Mouse (Mus musculus): ENCODE measurements around the gene Srsf10. TPM values are rescaled to one million over a fixed set of nuclear protein-coding genes. Genes with fewer than 3 reads are reported as not detected.

Gene Srsf10
- polyA plus RNA-seq, 1 experiment from 2014 or later: 190 TPM

DNA sequence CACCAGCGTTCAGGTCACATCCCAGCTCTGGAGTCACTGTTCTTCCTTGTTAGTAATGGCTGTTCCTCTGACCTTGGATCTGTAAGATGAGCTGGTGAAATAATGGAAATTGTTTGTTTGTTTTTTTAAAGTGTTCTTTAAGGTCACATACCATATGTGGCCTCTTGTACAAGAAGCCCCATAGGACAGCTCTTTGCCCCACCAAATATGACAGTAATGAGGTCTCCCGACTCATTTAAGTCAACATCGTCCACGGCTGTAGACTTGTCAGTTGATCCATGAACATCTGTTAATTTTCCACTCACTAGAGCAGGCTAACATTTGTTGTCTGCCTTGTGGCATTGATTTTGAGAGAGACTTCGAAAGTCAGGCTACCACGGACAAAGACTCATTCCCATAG lies 23.5 kb downstream of the Srsf10 start:
- WGBS: 66% methylated on average over 6 of the region's 6 CpGs
- no peak overlapping the region for H3K4me2 ChIP-seq (ENCODE audit: low read length)
- no peak overlapping the region for H3K9ac ChIP-seq (ENCODE audit: low read depth, low read length)
- no peak overlapping the region for H3K4me3 ChIP-seq (ENCODE audit: low read depth, low read length)
- ATAC-seq: no peak
- H3K27ac ChIP-seq (ENCODE audit: low read length): no peak overlapping the region
- H3K4me1 ChIP-seq (ENCODE audit: control insufficient read depth, insufficient read depth, low read length): peaks cover 13% of the 10 kb centered on the region
- H3K27me3 ChIP-seq (ENCODE audit: control insufficient read depth, insufficient read depth, low read depth, low read length): no peaks in the 10 kb centered on the region
- H3K9me3 ChIP-seq (replicated peaks; ENCODE audit: control insufficient read depth, low read length, poor library complexity, severe bottlenecking): no peaks in the 10 kb centered on the region
- H3K36me3 ChIP-seq (ENCODE audit: control insufficient read depth, insufficient read depth, low read length): no peaks in the 10 kb centered on the region

- 90% methylated on average over 6 of the region's 6 CpGs for WGBS
- H3K27ac ChIP-seq (ENCODE audit: low read length): no peak overlapping the region
- no peaks in the 10 kb centered on the region for H3K27me3 ChIP-seq (ENCODE audit: control insufficient read depth, insufficient read depth, low read depth, low read length)
- H3K9ac ChIP-seq (ENCODE audit: low read depth, low read length): no peak overlapping the region
- no peak overlapping the region for H3K4me2 ChIP-seq (ENCODE audit: low read length)
- ATAC-seq: no peak
- no peaks in the 10 kb centered on the region for H3K36me3 ChIP-seq (ENCODE audit: control insufficient read depth, insufficient read depth, low read length)
- no peak overlapping the region for H3K4me3 ChIP-seq (ENCODE audit: low read depth, low read length)
- H3K4me1 ChIP-seq (ENCODE audit: control insufficient read depth, insufficient read depth, low read length): peaks cover 10% of the 10 kb centered on the region
- H3K9me3 ChIP-seq (replicated peaks; ENCODE audit: control insufficient read depth, low read length, poor library complexity, severe bottlenecking): no peaks in the 10 kb centered on the region
These were observed 24.5 kb downstream of the Srsf10 start for GRCm38 (mm10) chr4:135880018-135880417.

DNA sequence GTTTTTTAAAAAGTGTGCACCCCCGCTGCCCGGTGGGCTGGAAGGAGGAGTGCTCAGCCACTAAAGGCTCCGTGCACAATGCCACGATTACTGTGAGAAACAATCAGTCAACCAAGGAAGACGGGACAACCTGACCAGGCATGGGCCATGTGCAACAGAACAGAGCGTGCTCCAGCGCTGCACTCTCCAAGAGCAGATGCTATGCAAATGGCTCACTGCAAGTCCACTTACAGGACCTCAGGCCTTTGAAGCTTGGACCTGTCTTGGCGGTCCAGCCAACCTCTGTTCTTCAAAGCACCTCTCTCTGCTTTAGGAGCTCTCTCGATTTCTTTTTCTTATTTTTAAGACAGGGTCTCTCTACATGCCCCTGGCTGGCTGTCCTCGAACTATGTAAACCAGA lies 25.0 kb downstream of the Srsf10 start:
- Histone ChIP-seq H3K4me3 (ENCODE audit: low read depth, low read length) (no peak overlapping the region), H3K4me2 (ENCODE audit: low read length) (no peak overlapping the region), H3K27ac (ENCODE audit: low read length) (no peak overlapping the region), H3K36me3 (ENCODE audit: control insufficient read depth, insufficient read depth, low read length) (no peaks in the 10 kb centered on the region), H3K27me3 (ENCODE audit: control insufficient read depth, insufficient read depth, low read depth, low read length) (no peaks in the 10 kb centered on the region), H3K9ac (ENCODE audit: low read depth, low read length) (no peak overlapping the region), H3K4me1 (ENCODE audit: control insufficient read depth, insufficient read depth, low read length) (peaks cover 10% of the 10 kb centered on the region), H3K9me3 (replicated peaks; ENCODE audit: control insufficient read depth, low read length, poor library complexity, severe bottlenecking) (no peaks in the 10 kb centered on the region)
- no peak for ATAC-seq
- 86% methylated on average over 10 of the region's 10 CpGs for WGBS

GRCm38 (mm10) chr4:135882023-135882422 lies 26.5 kb downstream of the Srsf10 start:
- 80% methylated on average over 6 of the region's 6 CpGs for WGBS
- no peak overlapping the region for H3K4me2 ChIP-seq (ENCODE audit: low read length)
- no peaks in the 10 kb centered on the region for H3K9me3 ChIP-seq (replicated peaks; ENCODE audit: control insufficient read depth, low read length, poor library complexity, severe bottlenecking)
- no peak overlapping the region for H3K4me3 ChIP-seq (ENCODE audit: low read depth, low read length)
- H3K9ac ChIP-seq (ENCODE audit: low read depth, low read length): no peak overlapping the region
- no peak for ATAC-seq
- no peaks in the 10 kb centered on the region for H3K27me3 ChIP-seq (ENCODE audit: control insufficient read depth, insufficient read depth, low read depth, low read length)
- H3K27ac ChIP-seq (ENCODE audit: low read length): no peak overlapping the region
- H3K36me3 ChIP-seq (ENCODE audit: control insufficient read depth, insufficient read depth, low read length): no peaks in the 10 kb centered on the region
- H3K4me1 ChIP-seq (ENCODE audit: control insufficient read depth, insufficient read depth, low read length): peaks cover under 1% of the 10 kb centered on the region; the same call in 1 of the 2 replicates

DNA sequence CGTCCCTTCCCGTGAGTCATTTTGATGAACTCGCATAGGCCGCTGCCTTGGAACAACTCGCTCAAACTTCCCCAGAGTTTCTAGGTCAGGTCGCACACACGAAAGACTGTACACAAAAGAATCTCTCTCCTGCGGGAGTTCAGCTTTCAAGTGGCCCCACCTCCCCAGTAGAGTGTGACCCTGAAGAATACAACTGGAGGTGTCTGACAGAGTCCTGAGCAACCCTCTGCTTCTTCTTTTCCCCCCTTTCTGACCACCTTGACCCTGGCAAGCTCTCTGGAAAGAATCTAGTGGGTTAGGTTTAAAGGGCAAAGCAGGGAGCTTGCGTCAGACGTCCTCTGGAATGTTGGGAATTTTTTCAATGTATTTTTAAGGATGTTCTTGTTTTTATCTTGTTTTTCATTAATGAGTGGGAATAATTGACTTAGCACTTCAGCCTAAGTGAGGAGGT lies 27.9 kb downstream of the Srsf10 start:
- ATAC-seq: no peak
- no peaks in the 10 kb centered on the region for H3K9me3 ChIP-seq (replicated peaks; ENCODE audit: control insufficient read depth, low read length, poor library complexity, severe bottlenecking)
- WGBS: 44% methylated on average over 10 of the region's 10 CpGs

DNA sequence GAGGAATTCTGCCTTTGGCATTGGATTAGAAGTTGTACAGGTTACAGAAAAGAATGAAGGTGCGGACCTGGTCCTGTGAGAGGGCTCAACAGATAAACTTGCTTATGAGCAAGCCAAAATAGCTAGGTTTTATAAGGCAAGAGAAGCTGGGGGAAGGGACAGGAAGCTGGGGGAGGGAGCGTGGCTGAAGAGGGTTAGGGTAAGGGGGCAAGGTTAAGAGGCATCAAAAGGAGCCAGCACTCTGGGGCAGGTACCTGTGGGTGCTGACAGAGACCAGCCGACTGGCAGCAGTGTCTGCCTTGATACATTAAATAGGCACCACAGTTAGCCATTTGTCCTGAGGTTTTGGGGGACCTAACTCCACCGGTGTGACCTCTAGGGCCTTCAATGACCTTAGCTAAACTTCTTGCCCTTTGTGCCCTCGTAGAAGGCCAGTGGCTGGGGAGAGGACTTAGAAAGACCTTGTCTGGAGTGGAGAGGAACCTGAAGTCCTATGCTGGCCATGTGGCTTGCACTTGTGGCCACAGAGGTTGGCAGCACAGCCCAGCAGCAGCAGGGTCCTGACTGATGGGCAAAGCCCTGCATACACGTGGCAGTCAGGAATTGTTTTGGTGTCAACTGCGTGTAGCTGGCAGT lies 28.5 kb downstream of the Srsf10 start:
- no peaks in the 10 kb centered on the region for H3K9me3 ChIP-seq (replicated peaks; ENCODE audit: control insufficient read depth, low read length, poor library complexity, severe bottlenecking)
- no peak overlapping the region for H3K9ac ChIP-seq (ENCODE audit: low read depth, low read length)
- no peaks in the 10 kb centered on the region for H3K36me3 ChIP-seq (ENCODE audit: control insufficient read depth, insufficient read depth, low read length)
- H3K27ac ChIP-seq (ENCODE audit: low read length): no peak overlapping the region
- H3K4me1 ChIP-seq (ENCODE audit: control insufficient read depth, insufficient read depth, low read length): no peaks in the 10 kb centered on the region
- no peak for ATAC-seq
- H3K4me2 ChIP-seq (ENCODE audit: low read length): no peak overlapping the region
- H3K27me3 ChIP-seq (ENCODE audit: control insufficient read depth, insufficient read depth, low read depth, low read length): no peaks in the 10 kb centered on the region
- 65% methylated on average over 7 of the region's 7 CpGs for WGBS
- no peak overlapping the region for H3K4me3 ChIP-seq (ENCODE audit: low read depth, low read length)

More for the DNA sequence above, 27.9 kb downstream of the Srsf10 start:
- H3K36me3 ChIP-seq (ENCODE audit: control insufficient read depth, insufficient read depth, low read length): no peaks in the 10 kb centered on the region
- H3K27me3 ChIP-seq (ENCODE audit: control insufficient read depth, insufficient read depth, low read depth, low read length): no peaks in the 10 kb centered on the region
- no peak overlapping the region for H3K9ac ChIP-seq (ENCODE audit: low read depth, low read length)
- no peak overlapping the region for H3K4me3 ChIP-seq (ENCODE audit: low read depth, low read length)
- H3K27ac ChIP-seq (ENCODE audit: low read length): no peak overlapping the region
- H3K4me2 ChIP-seq (ENCODE audit: low read length): no peak overlapping the region
- H3K4me1 ChIP-seq (ENCODE audit: control insufficient read depth, insufficient read depth, low read length): no peaks in the 10 kb centered on the region

DNA sequence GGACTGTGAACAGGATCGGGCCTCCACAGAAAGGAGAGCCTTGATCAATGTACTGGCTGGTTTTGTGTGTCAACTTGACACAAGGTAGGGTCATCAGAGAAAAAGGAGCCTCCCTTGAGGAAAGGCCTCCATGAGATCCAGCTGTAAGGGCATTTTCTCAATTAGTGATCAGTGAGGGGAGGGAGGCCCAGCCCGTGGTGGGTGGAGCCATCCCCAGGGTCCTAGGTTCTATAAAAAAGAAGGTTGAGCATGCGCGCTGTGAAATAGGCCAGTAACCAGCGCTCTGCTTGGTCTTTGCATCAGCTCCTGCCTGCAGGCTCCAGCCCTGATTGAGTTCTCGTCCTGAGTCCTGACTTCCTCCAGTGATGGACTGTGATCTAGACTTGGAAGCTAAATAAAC lies 29.0 kb downstream of the Srsf10 start:
- no peaks in the 10 kb centered on the region for H3K9me3 ChIP-seq (replicated peaks; ENCODE audit: control insufficient read depth, low read length, poor library complexity, severe bottlenecking)
- ATAC-seq: no peak
- H3K27ac ChIP-seq (ENCODE audit: low read length): no peak overlapping the region
- no peak overlapping the region for H3K9ac ChIP-seq (ENCODE audit: low read depth, low read length)
- no peak overlapping the region for H3K4me3 ChIP-seq (ENCODE audit: low read depth, low read length)
- no peaks in the 10 kb centered on the region for H3K27me3 ChIP-seq (ENCODE audit: control insufficient read depth, insufficient read depth, low read depth, low read length)
- H3K4me2 ChIP-seq (ENCODE audit: low read length): no peak overlapping the region
- H3K4me1 ChIP-seq (ENCODE audit: control insufficient read depth, insufficient read depth, low read length): no peaks in the 10 kb centered on the region
- WGBS: 58% methylated on average over 6 of the region's 6 CpGs
- H3K36me3 ChIP-seq (ENCODE audit: control insufficient read depth, insufficient read depth, low read length): no peaks in the 10 kb centered on the region

GRCm38 (mm10) chr4:135885676-135886075 lies 30.1 kb downstream of the Srsf10 start:
- no peak for ATAC-seq
- no peak overlapping the region for H3K4me3 ChIP-seq (ENCODE audit: low read depth, low read length)
- no peaks in the 10 kb centered on the region for H3K36me3 ChIP-seq (ENCODE audit: control insufficient read depth, insufficient read depth, low read length)
- 90% methylated on average over 12 of the region's 12 CpGs for WGBS
- H3K9ac ChIP-seq (ENCODE audit: low read depth, low read length): no peak overlapping the region
- no peaks in the 10 kb centered on the region for H3K4me1 ChIP-seq (ENCODE audit: control insufficient read depth, insufficient read depth, low read length)
- no peak overlapping the region for H3K27ac ChIP-seq (ENCODE audit: low read length)
- H3K4me2 ChIP-seq (ENCODE audit: low read length): no peak overlapping the region
- no peaks in the 10 kb centered on the region for H3K9me3 ChIP-seq (replicated peaks; ENCODE audit: control insufficient read depth, low read length, poor library complexity, severe bottlenecking)
- no peaks in the 10 kb centered on the region for H3K27me3 ChIP-seq (ENCODE audit: control insufficient read depth, insufficient read depth, low read depth, low read length)

GRCm38 (mm10) chr4:135886184-135886583 lies 30.6 kb downstream of the Srsf10 start:
- no peak for ATAC-seq
- Histone ChIP-seq H3K36me3 (ENCODE audit: control insufficient read depth, insufficient read depth, low read length) (no peaks in the 10 kb centered on the region), H3K4me1 (ENCODE audit: control insufficient read depth, insufficient read depth, low read length) (no peaks in the 10 kb centered on the region), H3K9ac (ENCODE audit: low read depth, low read length) (no peak overlapping the region), H3K4me3 (ENCODE audit: low read depth, low read length) (no peak overlapping the region), H3K4me2 (ENCODE audit: low read length) (no peak overlapping the region), H3K27ac (ENCODE audit: low read length) (no peak overlapping the region), H3K27me3 (ENCODE audit: control insufficient read depth, insufficient read depth, low read depth, low read length) (no peaks in the 10 kb centered on the region), H3K9me3 (replicated peaks; ENCODE audit: control insufficient read depth, low read length, poor library complexity, severe bottlenecking) (no peaks in the 10 kb centered on the region)
- WGBS: 87% methylated on average over 4 of the region's 4 CpGs

Data from midbrain, embryonic 16.5 days (tissue).